Mouse (Mus musculus): ENCODE results near the gene Cplane1.

Cplane1 gene

GRCm38 (mm10) chr15:8294150-8294549, 125.2 kb downstream of the Cplane1 start:
- in situ Hi-C loops (cut with MboI, MseI): no loop called here

GRCm38 (mm10) chr15:8302944-8303343, 134.0 kb downstream of the Cplane1 start:
- in situ Hi-C loops (cut with MboI, MseI): loop anchor here (10.0 kb wide), 1 partner anchor 178 kb away; no protein-coding TSS in a partner anchor

GRCm38 (mm10) chr15:8305474-8305873, 136.6 kb downstream of the Cplane1 start:
- in situ Hi-C loops (cut with MboI, MseI): loop anchor here (10.0 kb wide), 1 partner anchor 181 kb away; no protein-coding TSS in a partner anchor

- in situ Hi-C loops (cut with MboI, MseI): no loop called here
These were observed 148.5 kb downstream of the Cplane1 start for GRCm38 (mm10) chr15:8317381-8317780.

GRCm38 (mm10) chr15:8319191-8319590, 150.3 kb downstream of the Cplane1 start:
- in situ Hi-C loops (cut with MboI, MseI): no loop called here
